Comparison of ENCODE assay signal across 9 mouse cellular contexts in genomic region chr5:68128421-68128820, GRCm38 (mm10).
DNase-seq lines count a peak whose midpoint lies in the region; ATAC-seq and TF ChIP-seq lines count a peak whose summit lies in the region.
"Had no signal": no experiment of that assay in that cellular context is flagged by ENCODE, and none has a peak within 500 bp of the region (broad histone marks: within the 10 kb centered on the region; RNA-seq: fewer than 3 reads in every experiment).

No protein-coding gene starts in this region.

- no peak overlapping the region for H3K4me2 ChIP-seq in forebrain, embryonic 15.5 days (replicated peaks)
- H3K4me2 ChIP-seq in midbrain, postnatal 0 days (ENCODE audit: low read depth, low read length, poor library complexity, severe bottlenecking) = no peak overlapping the region
- H3K4me2 ChIP-seq in midbrain, embryonic 16.5 days (ENCODE audit: low read length) = no peak overlapping the region
- H3K4me2 ChIP-seq: heart, embryonic 13.5 days had no signal

- H3K4me1 ChIP-seq in forebrain, embryonic 10.5 days = no peaks in the 10 kb centered on the region
- H3K4me1 ChIP-seq in forebrain, embryonic 15.5 days = no peaks in the 10 kb centered on the region
- no peaks in the 10 kb centered on the region for H3K4me1 ChIP-seq in midbrain, postnatal 0 days (ENCODE audit: insufficient read depth, low read length)
- no peaks in the 10 kb centered on the region for H3K4me1 ChIP-seq in midbrain, embryonic 16.5 days (ENCODE audit: control insufficient read depth, insufficient read depth, low read length)
- H3K4me1 ChIP-seq: heart, embryonic 13.5 days had no signal

- ATAC-seq in forebrain, embryonic 15.5 days (replicated peaks) = no peak
- ATAC-seq in midbrain, postnatal 0 days (ENCODE audit: low FRiP score) = no peak
- no peak for ATAC-seq in midbrain, embryonic 16.5 days

- H3K9ac ChIP-seq in forebrain, embryonic 15.5 days (replicated peaks) = no peak overlapping the region
- no peak overlapping the region for H3K9ac ChIP-seq in midbrain, postnatal 0 days (replicated peaks; ENCODE audit: low read length, poor library complexity, severe bottlenecking)
- no peak overlapping the region for H3K9ac ChIP-seq in midbrain, embryonic 16.5 days (ENCODE audit: low read depth, low read length)
- H3K9ac ChIP-seq: heart, embryonic 13.5 days had no signal

- no peaks in the 10 kb centered on the region for H3K36me3 ChIP-seq in forebrain, embryonic 10.5 days (replicated peaks)
- no peaks in the 10 kb centered on the region for H3K36me3 ChIP-seq in forebrain, embryonic 15.5 days
- no peaks in the 10 kb centered on the region for H3K36me3 ChIP-seq in midbrain, postnatal 0 days (ENCODE audit: insufficient read depth, low read length)
- no peaks in the 10 kb centered on the region for H3K36me3 ChIP-seq in midbrain, embryonic 16.5 days (ENCODE audit: control insufficient read depth, insufficient read depth, low read length)
- H3K36me3 ChIP-seq: heart, embryonic 13.5 days had no signal

- WGBS in forebrain, embryonic 10.5 days = 17% methylated on average over 4 of the region's 4 CpGs
- 9% methylated on average over 4 of the region's 4 CpGs for WGBS in forebrain, embryonic 15.5 days
- WGBS in midbrain, postnatal 0 days = 10% methylated on average over 4 of the region's 4 CpGs
- 12% methylated on average over 4 of the region's 4 CpGs for WGBS in midbrain, embryonic 16.5 days

- H3K27ac ChIP-seq in forebrain, embryonic 10.5 days = no peak overlapping the region
- no peak overlapping the region for H3K27ac ChIP-seq in forebrain, embryonic 15.5 days (replicated peaks)
- no peak overlapping the region for H3K27ac ChIP-seq in midbrain, postnatal 0 days (ENCODE audit: low read depth, low read length)
- H3K27ac ChIP-seq in midbrain, embryonic 16.5 days (ENCODE audit: low read length) = no peak overlapping the region
- H3K27ac ChIP-seq: heart, embryonic 13.5 days had no signal

- H3K4me3 ChIP-seq in forebrain, embryonic 10.5 days = no peak overlapping the region
- H3K4me3 ChIP-seq in forebrain, embryonic 15.5 days = no peak overlapping the region
- H3K4me3 ChIP-seq in midbrain, postnatal 0 days (ENCODE audit: low read depth, low read length) = no peak overlapping the region
- no peak overlapping the region for H3K4me3 ChIP-seq in midbrain, embryonic 16.5 days (ENCODE audit: low read depth, low read length)
- H3K4me3 ChIP-seq: heart, embryonic 13.5 days had no signal

- H3K27me3 ChIP-seq in forebrain, embryonic 10.5 days (ENCODE audit: poor library complexity, severe bottlenecking) = no peaks in the 10 kb centered on the region
- no peaks in the 10 kb centered on the region for H3K27me3 ChIP-seq in forebrain, embryonic 15.5 days
- no peaks in the 10 kb centered on the region for H3K27me3 ChIP-seq in midbrain, postnatal 0 days (ENCODE audit: insufficient read depth, low read length)
- H3K27me3 ChIP-seq in midbrain, embryonic 16.5 days (ENCODE audit: control insufficient read depth, insufficient read depth, low read depth, low read length) = no peaks in the 10 kb centered on the region
- H3K27me3 ChIP-seq: heart, embryonic 13.5 days had no signal

- DNase-seq in forebrain, embryonic 10.5 days (ENCODE audit: extremely low spot score, low spot score) = peak; percentile 19
- DNase-seq in midbrain, postnatal 0 days (ENCODE audit: low spot score) = peak; percentile 83
- peak; percentile 34 for DNase-seq in embryo, embryonic 9.5 days (ENCODE audit: extremely low spot score)
- DNase-seq in layer of hippocampus, adult 8-10 months (ENCODE audit: low spot score in 2 of 2) = peak; percentile 10 to 30
- peak; percentile 32 to 64 for DNase-seq in right cerebral cortex, adult 2 months (ENCODE audit: low spot score in 2 of 2)
- no peak for DNase-seq in gastrocnemius, postnatal 25 days

- no peaks in the 10 kb centered on the region for H3K9me3 ChIP-seq in forebrain, embryonic 10.5 days
- H3K9me3 ChIP-seq in forebrain, embryonic 15.5 days = no peaks in the 10 kb centered on the region
- H3K9me3 ChIP-seq in midbrain, postnatal 0 days (ENCODE audit: low read length) = no peaks in the 10 kb centered on the region
- H3K9me3 ChIP-seq in midbrain, embryonic 16.5 days (replicated peaks; ENCODE audit: control insufficient read depth, low read length, poor library complexity, severe bottlenecking) = no peaks in the 10 kb centered on the region
- H3K9me3 ChIP-seq: heart, embryonic 13.5 days had no signal

- TF ChIP-seq CTCF in midbrain, postnatal 0 days (IDR thresholded peaks at IDR 0.05) = peak; percentile 86
